Mouse (Mus musculus) left cerebral cortex, postnatal 14 days (tissue): Measurements from ENCODE around the gene Slc26a8. TPM values are rescaled to one million over a fixed set of nuclear protein-coding genes. Genes with fewer than 3 reads are reported as not detected.
"Not testable (repeated sequence)": the region's sequence is repeated elsewhere in the genome, so short reads cannot be mapped to it uniquely, and the experiment has no call there.

Source experiments
- DNase-seq, 2 experiments: peaks; one replicate each; pipeline ENCODE4 v3.0.0; 2021 to 2022; ENCODE audit warnings: low spot score in 2 of 2, mixed read lengths in 1 of 2
- intact Hi-C: fragments of 180-260 bp; cut with DNase I; formaldehyde crosslinking; loops from one replicate; pipeline ENCODE4 v1.15.1; 2025
- long read RNA-seq, 2 experiments: library from polyadenylated mRNA; stranded (forward); transcript quantifications; one replicate each; pipeline ENCODE4 v2.0.0; 2021
- total RNA-seq, 2 experiments: library from RNA; stranded (reverse); gene quantifications; 2 replicates each; pipeline ENCODE4 v1.2.3; 2021

Gene Slc26a8
- 1 to 10 TPM; 7.6 to 10.0 TPM for total RNA-seq
- long read RNA-seq, experiment 1, partial matches to known transcripts = 1 of 2 reads
- long read RNA-seq, experiment 1, other reads (novel, unspliced or antisense) = 0 of 2 reads
- long read RNA-seq, experiment 2, partial matches to known transcripts = 1 of 5 reads
- long read RNA-seq, experiment 2, other reads (novel, unspliced or antisense) = 4 of 5 reads

DNA sequence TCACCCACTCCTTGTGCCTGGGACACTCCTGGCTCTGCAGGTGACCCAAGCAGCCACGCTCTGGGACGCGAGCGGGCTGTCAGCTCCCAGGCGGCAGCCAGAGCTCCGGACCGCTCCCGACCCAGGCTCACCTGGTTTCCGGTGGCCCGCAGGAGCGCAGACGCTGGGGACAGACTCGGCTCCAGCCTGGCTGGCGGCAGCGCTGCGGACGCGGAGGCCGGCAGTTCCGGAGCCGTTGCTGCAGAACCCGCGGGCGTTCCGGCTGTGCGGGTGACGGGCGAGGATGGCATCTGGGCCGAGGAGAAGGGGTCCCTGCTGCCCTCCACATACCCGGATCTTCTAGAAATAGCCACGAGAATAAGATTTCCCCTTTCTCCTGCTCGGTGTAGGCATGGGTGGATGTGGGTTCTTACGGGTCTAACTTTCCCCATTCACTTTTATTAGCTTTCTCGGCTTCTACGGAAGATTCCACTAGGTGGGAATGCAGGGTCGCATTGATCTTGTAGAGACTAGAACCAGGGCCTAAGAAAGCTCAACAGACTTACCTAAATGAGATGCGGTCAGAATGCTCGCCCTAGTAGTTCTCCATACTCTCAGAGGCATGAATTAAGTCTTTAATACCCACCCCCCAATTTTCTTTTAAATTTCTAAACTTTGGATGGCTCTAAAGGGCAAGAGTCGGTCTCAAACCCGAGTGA, at the start of gene Slc26a8:
Gene Slc26a8, minus strand, starts transcription at position 648 of the 698 bp plus-strand sequence.
- intact Hi-C loops = loop anchor here (2.0 to 10.0 kb wide), 3 partner anchors 53 to 185 kb away; partner anchors contain the start of gene Brpf3

DNA sequence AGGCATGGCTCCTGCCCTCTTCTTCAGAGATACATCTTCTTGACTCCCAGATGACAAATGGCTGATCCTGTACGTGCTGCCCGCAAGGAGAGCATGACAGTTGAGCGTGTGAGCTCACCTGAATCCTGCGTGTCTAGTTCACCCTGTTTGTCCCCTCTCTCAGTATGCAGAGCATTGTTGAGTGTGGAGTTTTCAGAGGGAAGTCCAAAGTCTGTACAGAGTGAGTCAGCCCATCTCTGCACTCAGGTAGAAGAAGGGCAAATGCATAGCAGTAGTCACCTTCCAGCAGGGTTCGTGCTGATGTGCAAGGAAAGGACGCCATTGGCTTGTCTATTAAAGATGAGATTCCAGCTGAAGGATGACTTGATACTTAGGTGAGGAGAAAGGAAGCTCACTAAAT, 49.2 kb upstream of the Slc26a8 start:
- no peak for DNase-seq
- intact Hi-C loops = no loop called here

More for the DNA sequence above, at the start of gene Slc26a8:
- peak in 1 of 2 experiments; percentile 39 for DNase-seq

DNA sequence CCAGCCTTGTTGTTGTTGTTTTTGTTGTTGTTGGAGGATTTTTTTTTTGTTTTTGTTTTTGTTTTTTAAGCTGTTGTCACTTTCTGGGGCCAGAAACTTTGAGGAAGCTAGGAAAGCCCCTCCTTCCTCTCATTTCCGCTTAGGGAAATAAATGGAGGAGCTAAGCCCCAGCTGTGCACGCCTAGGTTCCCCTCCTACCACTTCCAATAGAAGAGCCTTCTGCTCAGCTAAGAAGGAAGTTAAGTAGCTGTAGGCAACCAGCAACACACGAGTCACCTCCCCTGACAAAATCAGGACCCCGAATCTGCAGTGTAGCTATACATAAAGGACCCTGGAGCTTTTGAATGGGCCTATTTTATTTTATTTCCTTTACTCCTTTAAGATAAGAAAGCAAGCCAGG, 47.9 kb upstream of the Slc26a8 start:
- intact Hi-C loops = no loop called here
- no peak for DNase-seq

DNA sequence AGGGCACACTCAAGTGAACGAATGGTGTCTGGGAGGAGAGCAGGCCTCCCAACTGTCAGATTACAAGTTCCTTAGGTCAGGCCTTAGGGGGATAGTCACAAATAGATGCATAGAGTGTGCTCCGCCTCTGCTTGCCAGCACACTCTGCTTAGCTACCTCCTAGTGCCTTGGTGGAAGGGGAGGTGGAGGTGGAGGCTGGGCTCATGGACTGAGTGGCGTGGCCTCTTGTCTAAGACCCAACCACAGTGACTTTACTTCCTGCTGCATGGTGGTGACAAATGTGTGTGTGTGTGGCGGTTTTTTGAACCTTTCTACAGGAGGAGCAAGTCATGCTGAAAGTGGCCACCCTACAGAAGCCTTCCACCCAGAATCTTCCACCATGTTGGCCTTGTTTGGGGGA, 46.5 kb upstream of the Slc26a8 start:
- intact Hi-C loops = no loop called here
- DNase-seq = no peak

DNA sequence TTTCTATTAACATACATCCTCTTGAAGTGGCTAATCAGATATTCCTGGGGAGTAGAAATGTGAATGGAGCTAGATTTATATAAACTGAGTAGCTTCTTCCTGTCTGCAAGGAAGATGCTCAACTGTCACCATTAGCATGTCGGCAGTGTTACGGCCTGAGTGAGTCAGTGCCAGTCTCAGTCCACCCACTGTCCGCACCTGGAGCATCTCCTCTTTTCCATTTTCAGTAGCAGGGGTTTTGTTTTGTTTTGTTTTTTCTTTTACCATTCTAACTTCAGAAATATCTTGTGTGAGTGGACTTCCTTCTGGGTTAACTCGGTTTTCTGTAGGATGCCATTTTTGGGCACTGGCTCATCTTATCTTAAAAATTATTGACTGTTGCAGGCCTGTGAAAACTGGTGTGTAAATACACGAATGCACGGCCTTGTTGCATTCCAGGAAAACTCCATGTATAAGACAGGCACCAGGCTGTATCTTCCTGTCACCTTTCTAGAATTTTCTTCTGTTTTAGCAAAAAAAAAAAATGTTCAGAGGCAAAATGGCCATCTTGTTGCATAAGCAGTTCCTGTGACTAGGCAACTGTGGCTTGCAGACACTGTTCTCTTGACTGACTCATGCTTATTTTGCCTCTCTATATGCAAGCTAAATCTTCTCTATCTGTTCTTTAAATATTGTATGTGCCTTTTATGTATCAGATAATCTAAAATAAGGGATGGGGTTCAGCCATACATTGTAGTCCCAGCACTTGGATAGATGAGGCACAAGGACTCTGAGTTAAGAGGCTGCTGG, 45.5 kb upstream of the Slc26a8 start:
- intact Hi-C loops = no loop called here
- DNase-seq = peak in 1 of 2 experiments; percentile 47

DNA sequence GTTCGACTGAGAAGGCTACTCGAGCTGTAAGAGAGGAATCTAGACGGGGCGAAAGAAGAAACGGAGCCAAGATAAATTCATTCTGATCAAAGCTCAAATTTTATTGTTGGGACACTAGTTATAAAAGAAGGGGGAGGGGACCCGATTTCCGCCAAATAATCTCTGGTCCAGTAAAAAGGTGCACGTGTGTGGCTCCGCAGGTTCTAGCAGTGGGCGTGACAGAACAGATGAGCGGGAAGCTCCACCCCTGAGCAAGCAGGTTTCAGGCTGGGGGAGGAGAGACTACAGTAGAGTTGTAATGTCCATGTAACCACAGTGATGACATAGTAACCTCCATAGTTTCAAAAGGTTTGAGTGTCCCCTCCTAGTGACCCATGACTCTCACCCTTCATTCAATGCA, 37.5 kb upstream of the Slc26a8 start:
- DNase-seq, intact Hi-C loops: not testable (repeated sequence)

DNA sequence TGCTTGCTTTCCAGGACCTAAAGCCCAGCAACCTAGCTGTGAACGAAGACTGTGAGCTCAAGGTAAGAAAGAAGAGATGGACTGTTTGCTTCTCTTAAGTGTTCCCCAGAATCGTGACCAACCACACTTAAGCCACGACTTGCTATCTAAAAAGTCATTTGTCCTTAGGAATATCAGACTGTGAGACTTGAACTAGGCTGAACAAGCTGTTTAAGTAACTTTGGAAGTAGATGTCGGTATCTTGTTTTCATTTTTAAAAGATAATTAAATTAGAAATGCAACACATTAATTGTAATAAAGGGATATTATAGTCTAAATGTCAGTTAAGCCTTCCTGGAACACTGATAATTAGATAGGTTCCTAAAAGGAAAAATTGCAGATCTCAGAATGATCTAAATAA, 35.8 kb upstream of the Slc26a8 start, which contains the start of gene AC170998.1:
Gene AC170998.1, plus strand, starts transcription at position 301 of the 400 bp plus-strand sequence.
- intact Hi-C loops = no loop called here
- DNase-seq = no peak

DNA sequence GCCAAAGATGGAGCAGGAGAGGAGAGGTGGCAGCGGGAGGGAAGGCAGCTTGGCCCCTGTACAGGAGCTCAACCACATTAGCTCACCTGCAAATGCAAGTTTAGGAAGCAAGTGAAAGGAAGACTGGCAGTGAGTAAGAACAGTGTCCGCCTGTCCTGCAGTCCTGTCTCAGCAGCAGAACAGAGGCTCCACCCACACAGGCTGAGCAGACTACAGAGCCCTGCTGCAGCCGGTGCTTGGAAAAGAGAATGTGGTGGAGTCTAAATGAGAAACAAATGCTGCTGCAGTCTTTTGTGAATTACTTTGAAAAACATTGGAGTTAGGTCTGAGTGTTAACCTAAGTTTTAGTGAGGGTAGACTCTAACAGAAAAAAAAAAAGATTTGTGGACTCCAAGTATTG, 27.5 kb upstream of the Slc26a8 start:
- intact Hi-C loops = no loop called here
- no peak for DNase-seq

DNA sequence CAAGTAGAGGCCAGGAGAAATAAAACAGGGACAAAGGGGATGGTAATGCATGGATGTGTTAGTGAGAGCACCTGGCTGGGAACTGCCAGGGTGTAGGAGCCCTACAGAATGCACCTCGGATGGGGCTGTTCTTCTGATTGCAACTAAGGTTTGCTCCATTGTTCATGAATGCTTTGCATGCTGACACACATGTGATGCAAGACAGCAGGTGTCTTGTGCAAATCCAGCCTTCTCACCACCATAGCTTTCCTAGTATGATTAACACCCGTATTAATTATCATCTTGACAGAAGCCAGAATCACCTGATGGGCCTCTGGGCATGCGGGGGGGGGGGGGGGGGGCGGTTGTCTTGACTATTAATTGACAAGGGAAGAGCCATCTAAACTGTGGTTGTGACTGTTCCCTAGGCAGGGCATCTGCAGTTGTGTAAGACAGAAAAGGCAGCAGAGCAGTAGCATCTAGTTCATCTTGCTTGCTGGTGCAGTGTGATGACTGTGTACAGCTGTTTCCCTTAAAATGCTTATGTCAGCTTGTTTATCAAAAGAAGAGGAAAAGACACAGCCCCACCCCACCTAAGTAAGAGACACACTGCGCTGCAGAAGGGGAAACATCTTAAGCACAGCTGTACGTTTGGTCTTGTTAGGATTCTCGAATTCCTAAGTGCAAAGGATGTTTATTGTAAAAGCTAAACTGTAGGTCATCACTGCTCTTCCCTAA, 26.0 kb upstream of the Slc26a8 start:
- intact Hi-C loops = no loop called here

DNA sequence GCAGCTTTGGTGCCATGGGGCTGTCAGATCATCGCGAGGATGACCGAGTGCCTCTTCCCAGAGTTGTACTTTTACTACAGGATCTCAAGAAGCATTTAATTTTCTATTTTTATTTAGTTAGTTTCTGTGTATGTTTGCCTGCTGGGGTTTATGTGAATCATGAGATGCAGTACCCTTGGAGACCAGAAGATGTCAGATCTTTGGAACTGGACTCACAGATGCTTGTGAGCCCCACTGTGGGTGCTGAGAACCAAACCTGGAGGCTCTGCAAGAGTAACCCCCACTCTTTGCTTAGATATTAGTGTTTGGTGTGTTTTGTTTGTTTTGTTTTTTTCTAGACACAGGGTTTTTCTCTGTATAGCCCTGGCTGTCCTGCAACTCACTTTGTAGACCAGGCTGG, 24.0 kb upstream of the Slc26a8 start:
- intact Hi-C loops = no loop called here

More for the DNA sequence above, 26.0 kb upstream of the Slc26a8 start:
- DNase-seq = no peak

DNA sequence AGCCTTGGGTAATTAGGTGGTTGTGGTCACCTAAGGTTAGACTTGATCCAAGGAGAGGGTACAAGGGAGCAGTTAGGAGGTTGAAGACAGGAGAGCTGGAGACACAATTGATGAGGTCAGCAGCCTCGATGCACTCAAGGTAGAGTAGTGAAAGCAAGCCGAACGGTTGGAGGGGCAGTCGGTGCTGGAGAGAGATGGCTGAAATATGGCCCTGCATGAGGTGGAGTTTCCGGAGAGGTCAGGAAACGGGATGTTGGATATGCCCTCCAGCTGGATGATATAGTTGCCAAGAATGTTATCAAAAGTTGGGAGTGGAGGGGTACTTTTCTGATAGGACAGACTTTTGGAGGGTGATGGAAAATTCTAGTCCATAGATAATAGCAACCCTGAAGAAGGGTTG, 22.3 kb upstream of the Slc26a8 start:
- intact Hi-C loops = no loop called here

More for the DNA sequence above, 24.0 kb upstream of the Slc26a8 start:
- no peak for DNase-seq

DNA sequence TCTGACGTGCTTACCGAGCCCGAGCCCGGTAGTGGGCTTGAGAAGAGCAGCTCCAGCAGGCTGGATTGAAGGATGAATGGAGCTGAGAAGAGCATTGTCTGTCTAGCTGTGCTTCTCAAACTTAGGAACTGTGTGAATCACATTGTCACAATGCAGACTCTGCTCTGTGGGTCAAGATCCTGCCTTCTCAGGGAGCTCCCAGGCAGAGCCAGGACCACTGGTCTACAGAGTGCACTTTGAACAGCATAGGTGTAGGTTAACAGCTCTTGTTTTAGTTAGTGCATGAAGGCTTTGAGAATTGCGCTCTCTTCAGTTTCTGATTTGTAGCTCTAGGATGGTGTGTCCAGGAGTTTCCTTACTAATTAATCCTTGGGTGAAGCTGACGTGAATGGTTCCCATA, 21.2 kb upstream of the Slc26a8 start:
- intact Hi-C loops = no loop called here
- no peak for DNase-seq

More for the DNA sequence above, 22.3 kb upstream of the Slc26a8 start:
- DNase-seq = no peak

DNA sequence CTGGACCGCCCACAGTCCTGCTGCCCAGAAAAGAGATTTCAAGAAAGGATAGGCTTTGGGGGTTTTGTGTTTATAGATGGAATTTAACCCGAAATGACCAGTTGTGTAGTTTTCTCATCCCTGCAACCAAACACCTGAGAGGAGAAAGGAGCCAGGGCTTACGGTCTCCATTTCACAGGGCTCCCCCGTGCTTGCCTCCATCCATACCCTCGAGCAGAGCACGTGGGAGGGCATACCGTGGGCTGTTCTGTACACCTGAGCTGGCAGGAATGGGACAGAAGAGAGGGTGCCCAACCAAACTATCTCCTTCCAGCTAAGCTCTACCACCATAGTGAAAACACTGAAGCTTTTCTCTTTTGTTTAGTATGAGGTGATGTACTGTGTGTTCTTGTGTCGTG, 20.3 kb upstream of the Slc26a8 start:
- no peak for DNase-seq
- intact Hi-C loops = no loop called here

DNA sequence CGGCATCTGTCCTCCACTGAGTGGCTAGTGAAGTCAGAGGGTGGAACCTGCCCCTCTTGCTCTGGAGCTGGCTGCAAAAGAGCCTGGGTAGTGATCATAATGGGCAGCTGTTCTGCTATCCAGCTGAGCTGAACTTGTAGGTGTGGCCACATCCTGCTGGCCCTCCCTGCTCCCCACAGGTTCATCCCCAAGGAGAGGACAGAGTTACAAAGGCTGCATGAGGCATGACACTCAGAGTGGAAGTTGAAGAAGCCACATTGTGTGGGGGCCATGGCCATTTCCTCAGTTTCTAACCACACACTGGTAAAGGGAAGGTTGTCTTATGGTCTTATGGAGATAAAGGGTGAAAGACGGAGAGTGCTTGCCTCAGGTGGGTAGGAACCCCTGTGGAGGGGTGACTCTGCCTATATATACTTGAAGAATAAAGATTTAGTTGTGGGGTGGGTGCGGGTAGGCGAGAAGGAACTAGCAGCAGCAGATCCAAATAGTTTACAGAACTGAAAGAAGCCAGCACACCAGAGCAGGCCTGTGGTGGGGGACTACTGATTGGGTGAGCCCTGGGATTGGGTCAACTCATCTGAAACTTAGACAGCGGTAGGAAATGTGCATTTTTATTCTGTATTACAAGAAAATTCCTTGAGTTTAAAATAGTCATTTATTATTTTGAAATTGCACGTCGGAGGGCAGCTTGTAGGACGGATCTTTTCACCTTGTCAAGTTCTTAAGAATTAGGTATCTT, 19.7 kb upstream of the Slc26a8 start:
- no peak for DNase-seq
- intact Hi-C loops = no loop called here

DNA sequence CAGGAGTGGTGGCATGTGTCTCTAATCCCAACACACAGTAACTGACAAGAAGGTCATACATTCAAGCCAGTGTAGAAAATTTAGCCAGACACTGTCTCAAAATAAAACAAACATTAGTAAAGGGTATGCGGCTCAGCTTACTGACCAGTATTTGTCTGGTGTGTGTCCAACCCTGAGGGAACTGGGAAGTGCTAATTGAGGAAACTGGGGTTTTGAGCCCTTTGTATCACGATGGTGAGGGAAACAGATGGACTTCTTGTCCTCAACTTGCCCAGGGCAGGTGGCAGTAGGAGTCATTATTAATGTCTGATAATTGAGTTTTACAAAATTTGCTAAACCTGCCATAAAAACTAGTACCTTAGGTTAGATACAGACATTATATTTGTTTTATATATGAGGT, 19.0 kb upstream of the Slc26a8 start:
- intact Hi-C loops = no loop called here
- DNase-seq = no peak

DNA sequence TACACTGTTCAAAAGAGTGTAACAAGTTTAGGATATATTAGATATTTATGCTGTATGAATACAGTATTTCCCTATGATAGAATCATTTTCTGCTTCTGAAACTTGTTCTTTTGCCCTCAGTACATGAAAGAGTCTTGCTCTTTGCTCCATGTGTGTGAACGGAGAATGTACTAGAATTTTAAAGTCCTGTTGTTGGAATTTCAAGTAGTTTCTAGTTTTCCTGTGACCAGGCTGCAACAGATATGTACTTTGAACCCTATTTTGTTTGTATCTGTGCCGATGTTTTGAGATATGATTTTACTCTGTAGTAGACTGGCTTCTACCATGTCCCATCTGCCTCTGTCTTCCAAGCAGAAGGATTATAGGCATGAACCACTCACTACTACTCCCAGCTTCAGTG, 17.8 kb upstream of the Slc26a8 start:
- intact Hi-C loops = no loop called here
- DNase-seq = no peak

DNA sequence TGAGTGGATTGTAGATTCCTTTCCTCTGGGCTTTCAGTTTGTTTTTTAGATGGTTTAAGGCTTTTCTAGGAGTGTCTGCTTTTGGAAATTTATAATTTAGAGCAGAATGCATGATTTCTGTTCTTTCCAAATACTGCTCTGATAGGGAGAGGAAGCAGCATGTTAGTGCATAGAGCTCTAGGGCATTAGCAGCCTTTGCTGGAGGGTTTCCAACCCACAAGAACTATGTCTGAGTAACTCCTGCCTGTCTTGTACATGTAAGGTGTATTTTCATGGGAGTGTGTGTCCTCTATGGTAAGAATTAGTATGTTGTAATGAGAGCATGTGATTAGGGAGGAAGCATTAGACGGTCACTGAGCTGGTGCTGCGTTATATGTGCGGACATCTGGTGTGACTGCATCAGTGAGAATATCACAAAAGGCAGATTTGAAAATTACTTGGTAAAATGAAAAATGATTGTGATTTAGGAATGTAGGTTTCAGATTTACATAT, 17.1 kb upstream of the Slc26a8 start:
- DNase-seq = no peak
- intact Hi-C loops = no loop called here

DNA sequence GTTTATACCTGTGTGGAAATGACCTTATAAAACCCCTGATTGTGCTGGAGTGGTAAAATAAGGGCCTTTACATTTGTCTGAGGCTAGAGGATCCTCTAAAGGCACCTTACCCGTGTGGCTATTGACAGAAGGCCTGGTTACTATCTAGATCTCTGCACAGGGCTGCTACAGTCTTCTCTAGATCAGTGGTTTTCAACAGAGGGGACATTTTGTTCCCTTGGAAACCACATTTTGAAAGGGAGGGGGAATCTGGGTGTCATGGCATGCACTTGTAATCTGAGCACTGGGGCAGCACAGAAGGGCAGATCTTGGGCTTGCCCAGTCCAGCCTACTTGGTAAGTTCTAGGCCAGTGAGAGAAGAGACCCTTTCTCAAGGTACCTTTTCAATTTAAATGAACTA, 16.7 kb upstream of the Slc26a8 start:
- intact Hi-C loops = no loop called here
- DNase-seq = no peak

DNA sequence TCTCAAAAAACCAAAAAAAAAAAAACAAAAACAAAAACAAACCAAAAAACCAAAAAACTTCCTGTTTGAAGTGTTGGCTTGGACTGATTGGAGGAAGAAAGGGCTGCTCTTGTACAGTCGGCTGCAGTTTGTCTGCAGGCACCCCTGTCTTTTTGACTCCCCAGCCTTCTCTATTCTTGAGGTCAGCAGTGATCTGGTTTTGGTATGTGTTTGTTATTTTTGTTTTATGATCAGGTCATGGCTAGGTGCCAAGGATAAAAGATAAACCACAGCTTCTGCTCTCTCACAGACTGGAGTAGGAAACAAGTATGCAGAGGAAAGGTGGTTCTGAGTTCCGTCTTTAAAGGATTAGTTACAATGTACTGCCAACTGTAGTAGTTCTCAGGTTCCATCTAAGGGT, 12.6 kb upstream of the Slc26a8 start:
- no peak for DNase-seq
- intact Hi-C loops = no loop called here
